Comparison of ENCODE assay signal across 24 mouse cellular contexts in the genomic region with DNA sequence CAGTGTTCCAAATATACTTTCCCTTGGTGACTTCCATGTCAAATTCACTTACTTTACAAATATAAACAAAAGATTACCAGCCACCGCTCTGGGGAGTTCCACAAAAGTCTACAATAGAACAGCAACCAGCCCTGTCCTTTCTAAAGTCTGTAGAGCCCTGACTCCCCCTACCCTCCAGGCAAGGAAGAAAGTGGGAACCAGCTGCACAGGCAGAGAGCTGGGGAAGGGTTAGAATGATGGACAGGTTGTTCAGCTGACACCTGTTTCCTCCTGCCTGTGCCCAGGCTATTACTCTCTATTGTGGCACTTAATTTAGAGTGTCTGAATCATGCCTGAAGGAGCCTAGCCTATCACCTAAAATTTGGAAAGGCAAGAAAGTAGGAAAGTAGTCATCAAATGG.
DNase-seq lines count a peak whose midpoint lies in the region; ATAC-seq and TF ChIP-seq lines count a peak whose summit lies in the region.
"Had no signal": no experiment of that assay in that cellular context is flagged by ENCODE, and none has a peak within 500 bp of the region (broad histone marks: within the 10 kb centered on the region; RNA-seq: fewer than 3 reads in every experiment).

No protein-coding gene starts in this region.

- peaks cover 10% of the 10 kb centered on the region for H3K4me1 ChIP-seq in forebrain, embryonic 14.5 days (ENCODE audit: control insufficient read depth, insufficient read depth, low read length)
- no peaks in the 10 kb centered on the region for H3K4me1 ChIP-seq in forebrain, postnatal 0 days (ENCODE audit: insufficient read depth)
- 0 out of 2 replicates have a peak, but pooled peaks cover 2% of the 10 kb centered on the region for H3K4me1 ChIP-seq in lung, embryonic 14.5 days (ENCODE audit: insufficient read depth)
- H3K4me1 ChIP-seq in intestine, embryonic 15.5 days (replicated peaks): no peaks in the 10 kb centered on the region
- no peaks in the 10 kb centered on the region for H3K4me1 ChIP-seq in intestine, embryonic 16.5 days (ENCODE audit: control insufficient read depth, insufficient read depth, low read length)

- H3K27ac ChIP-seq in forebrain, embryonic 14.5 days (ENCODE audit: low read depth, low read length): no peak overlapping the region
- H3K27ac ChIP-seq in forebrain, postnatal 0 days (ENCODE audit: low read depth, low read length): no peak overlapping the region
- H3K27ac ChIP-seq in lung, embryonic 14.5 days (ENCODE audit: low read depth): no peak overlapping the region
- no peak overlapping the region for H3K27ac ChIP-seq in intestine, embryonic 15.5 days
- H3K27ac ChIP-seq in intestine, embryonic 16.5 days (ENCODE audit: low read length): no peak overlapping the region
- H3K27ac ChIP-seq: heart, embryonic 13.5 days; hindbrain, embryonic 10.5 days; kidney, postnatal 0 days; liver, embryonic 14.5 days; midbrain, embryonic 10.5 days; midbrain, embryonic 15.5 days had no signal

- no peaks in the 10 kb centered on the region for H3K27me3 ChIP-seq in forebrain, embryonic 14.5 days (replicated peaks; ENCODE audit: control insufficient read depth, insufficient read depth, low read length)
- no peaks in the 10 kb centered on the region for H3K27me3 ChIP-seq in forebrain, postnatal 0 days (ENCODE audit: insufficient read depth, low read length)
- H3K27me3 ChIP-seq in lung, embryonic 14.5 days (ENCODE audit: insufficient read depth, low read length): no peaks in the 10 kb centered on the region
- no peaks in the 10 kb centered on the region for H3K27me3 ChIP-seq in intestine, embryonic 15.5 days (replicated peaks)
- no peaks in the 10 kb centered on the region for H3K27me3 ChIP-seq in intestine, embryonic 16.5 days (replicated peaks; ENCODE audit: control insufficient read depth, insufficient read depth, low read length)
- H3K27me3 ChIP-seq: heart, embryonic 13.5 days; midbrain, embryonic 15.5 days had no signal

- TF ChIP-seq CTCF in forebrain, postnatal 0 days (IDR thresholded peaks at IDR 0.05; ENCODE audit: low read depth): no peak
- TF ChIP-seq CTCF in lung, embryonic 14.5 days (IDR thresholded peaks at IDR 0.05; ENCODE audit: low read depth): no peak

- H3K4me3 ChIP-seq in forebrain, embryonic 14.5 days (ENCODE audit: low read depth, low read length): no peak overlapping the region
- H3K4me3 ChIP-seq in forebrain, postnatal 0 days (ENCODE audit: low read depth, low read length): no peak overlapping the region
- H3K4me3 ChIP-seq in lung, embryonic 14.5 days (ENCODE audit: low read depth, low read length): no peak overlapping the region
- H3K4me3 ChIP-seq in intestine, embryonic 15.5 days (replicated peaks): no peak overlapping the region
- no peak overlapping the region for H3K4me3 ChIP-seq in intestine, embryonic 16.5 days (ENCODE audit: low read length)
- H3K4me3 ChIP-seq: heart, embryonic 13.5 days; hindbrain, embryonic 10.5 days; midbrain, embryonic 10.5 days; midbrain, embryonic 15.5 days had no signal

- peak; percentile 32 for DNase-seq in forebrain, embryonic 14.5 days (ENCODE audit: low spot score)
- DNase-seq in forebrain, postnatal 0 days: no peak
- DNase-seq in lung, embryonic 14.5 days: peak; percentile 19
- no peak for DNase-seq in lung, postnatal 25 days (ENCODE audit: low spot score)
- DNase-seq in neural tube, embryonic 10.5 days (ENCODE audit: extremely low spot score, low spot score): peak; percentile 15
- DNase-seq: adrenal gland, postnatal 36 days; cerebellum, adult 2 months; cerebellum, postnatal 14 days; gastrocnemius, postnatal 10 days; heart, postnatal 10 days; kidney, adult 18-20 months; liver; lung, adult 2 months; lung, postnatal 14 days; thymus, postnatal 4 days had no signal

- 39% methylated on average over 1 of the region's 1 CpGs for WGBS in forebrain, embryonic 14.5 days
- 39% methylated on average over 1 of the region's 1 CpGs for WGBS in forebrain, postnatal 0 days
- 35% methylated on average over 1 of the region's 1 CpGs for WGBS in lung, embryonic 14.5 days
- 52% methylated on average over 1 of the region's 1 CpGs for WGBS in intestine, embryonic 15.5 days
- WGBS in intestine, embryonic 16.5 days: 43% methylated on average over 1 of the region's 1 CpGs

- peak; percentile 75 for ATAC-seq in forebrain, embryonic 14.5 days
- ATAC-seq in forebrain, postnatal 0 days: no peak
- ATAC-seq in lung, embryonic 14.5 days (ENCODE audit: insufficient read depth): peak; percentile 47; the same call in 1 of the 2 replicates
- no peak for ATAC-seq in intestine, embryonic 15.5 days
- ATAC-seq in intestine, embryonic 16.5 days: no peak
- ATAC-seq: CD4-positive, CD25-positive, alpha-beta regulatory T cell, adult 4 months; midbrain, embryonic 15.5 days had no signal

- no peak overlapping the region for H3K4me2 ChIP-seq in forebrain, embryonic 14.5 days (ENCODE audit: low read length)
- no peak overlapping the region for H3K4me2 ChIP-seq in forebrain, postnatal 0 days (ENCODE audit: low read depth)
- no peak overlapping the region for H3K4me2 ChIP-seq in lung, embryonic 14.5 days
- no peak overlapping the region for H3K4me2 ChIP-seq in intestine, embryonic 15.5 days (replicated peaks)
- H3K4me2 ChIP-seq in intestine, embryonic 16.5 days (ENCODE audit: low read depth, low read length): no peak overlapping the region
- H3K4me2 ChIP-seq: heart, embryonic 13.5 days; midbrain, embryonic 15.5 days had no signal

- no peaks in the 10 kb centered on the region for H3K9me3 ChIP-seq in forebrain, embryonic 14.5 days (replicated peaks; ENCODE audit: control insufficient read depth, low read length)
- no peaks in the 10 kb centered on the region for H3K9me3 ChIP-seq in forebrain, postnatal 0 days (ENCODE audit: low read length)
- no peaks in the 10 kb centered on the region for H3K9me3 ChIP-seq in lung, embryonic 14.5 days (ENCODE audit: low read depth, low read length)
- no peaks in the 10 kb centered on the region for H3K9me3 ChIP-seq in intestine, embryonic 15.5 days
- no peaks in the 10 kb centered on the region for H3K9me3 ChIP-seq in intestine, embryonic 16.5 days (ENCODE audit: control insufficient read depth, low read length)
- H3K9me3 ChIP-seq: heart, embryonic 13.5 days; hindbrain, embryonic 10.5 days; midbrain, embryonic 10.5 days; midbrain, embryonic 15.5 days had no signal

- H3K36me3 ChIP-seq in forebrain, embryonic 14.5 days (ENCODE audit: control insufficient read depth, insufficient read depth, low read length): no peaks in the 10 kb centered on the region
- H3K36me3 ChIP-seq in forebrain, postnatal 0 days (ENCODE audit: insufficient read depth): no peaks in the 10 kb centered on the region
- H3K36me3 ChIP-seq in lung, embryonic 14.5 days (ENCODE audit: insufficient read depth): no peaks in the 10 kb centered on the region
- H3K36me3 ChIP-seq in intestine, embryonic 15.5 days: no peaks in the 10 kb centered on the region
- no peaks in the 10 kb centered on the region for H3K36me3 ChIP-seq in intestine, embryonic 16.5 days (ENCODE audit: control insufficient read depth, insufficient read depth, low read length)
- H3K36me3 ChIP-seq: heart, embryonic 13.5 days; hindbrain, embryonic 10.5 days; midbrain, embryonic 10.5 days; midbrain, embryonic 15.5 days had no signal

- H3K9ac ChIP-seq in forebrain, embryonic 14.5 days (ENCODE audit: low read length): no peak overlapping the region
- H3K9ac ChIP-seq in forebrain, postnatal 0 days: no peak overlapping the region
- no peak overlapping the region for H3K9ac ChIP-seq in lung, embryonic 14.5 days
- H3K9ac ChIP-seq in intestine, embryonic 15.5 days: no peak overlapping the region
- no peak overlapping the region for H3K9ac ChIP-seq in intestine, embryonic 16.5 days (ENCODE audit: low read depth, low read length)
- H3K9ac ChIP-seq: heart, embryonic 13.5 days; liver, embryonic 14.5 days; midbrain, embryonic 15.5 days had no signal

Comparison
In these comparisons a context has a peak if more than half of its experiments do, and no peak if none do; other contexts are left out.
1. ATAC-seq: peak in forebrain, embryonic 14.5 days (single experiment) and lung, embryonic 14.5 days (single experiment); none in forebrain, postnatal 0 days (single experiment), intestine, embryonic 15.5 days (single experiment) and intestine, embryonic 16.5 days (single experiment).
2. DNase-seq: peak in forebrain, embryonic 14.5 days (single experiment), lung, embryonic 14.5 days (single experiment) and neural tube, embryonic 10.5 days (single experiment); none in forebrain, postnatal 0 days (single experiment) and lung, postnatal 25 days (single experiment).